Mouse (Mus musculus) lung, postnatal 4 days (tissue): ENCODE measurements at regions not wholly inside any gene's neighbourhood (a gene's known extent, or its start where the extent isn't known, plus 50 kb on each side); places are given as distances from the start of the nearest gene placed in this dataset.
A peak's percentile ranks its signal among the peaks of the same experiment; 100 is the strongest.

Source experiments
- DNase-seq, 2 experiments: peaks; one replicate each; pipeline ENCODE4 v3.0.0; 2021

DNA sequence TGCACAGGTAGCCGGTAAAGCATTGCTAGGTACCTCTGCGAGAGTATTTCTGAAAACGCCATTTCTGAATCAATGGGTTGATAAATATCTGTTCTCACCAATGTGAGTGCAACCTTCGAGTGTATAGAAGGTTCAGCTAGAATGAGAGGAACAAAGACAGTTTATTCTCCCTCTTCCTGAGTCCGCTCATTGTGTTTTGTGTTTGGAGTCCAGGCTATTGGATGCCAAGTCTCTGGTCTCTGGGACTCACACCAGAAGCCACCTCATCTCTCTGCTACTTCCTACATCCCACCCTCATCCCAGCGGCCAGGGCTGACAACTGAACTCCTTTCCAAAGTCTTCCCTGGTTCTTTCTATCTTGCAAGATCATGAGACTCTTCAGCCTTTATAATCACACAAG lies 62.7 kb downstream of the Lrrc30 start:
- peak in 1 of 2 experiments; percentile 39 for DNase-seq

DNA sequence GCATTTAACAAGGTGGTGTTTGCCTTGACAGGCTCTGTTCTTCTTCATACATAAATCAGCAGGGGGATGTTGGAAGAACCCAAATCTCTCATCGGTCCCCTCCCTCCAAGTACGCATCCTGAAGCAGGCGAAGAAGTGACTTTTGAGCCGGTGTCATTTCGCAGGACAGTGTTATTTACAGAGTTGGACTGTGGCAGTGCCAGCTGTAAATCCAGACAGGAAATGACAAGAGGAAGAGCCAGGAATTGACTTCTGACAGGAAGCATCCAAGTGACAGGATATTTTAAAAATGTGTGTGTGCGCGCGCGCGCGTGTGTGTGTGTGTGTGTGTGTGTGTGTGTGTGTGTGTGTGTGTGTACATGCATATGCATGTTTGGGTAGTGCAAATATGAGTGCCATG lies 66.3 kb downstream of the Lrrc30 start:
- DNase-seq, result peak; percentile 25 to 62

DNA sequence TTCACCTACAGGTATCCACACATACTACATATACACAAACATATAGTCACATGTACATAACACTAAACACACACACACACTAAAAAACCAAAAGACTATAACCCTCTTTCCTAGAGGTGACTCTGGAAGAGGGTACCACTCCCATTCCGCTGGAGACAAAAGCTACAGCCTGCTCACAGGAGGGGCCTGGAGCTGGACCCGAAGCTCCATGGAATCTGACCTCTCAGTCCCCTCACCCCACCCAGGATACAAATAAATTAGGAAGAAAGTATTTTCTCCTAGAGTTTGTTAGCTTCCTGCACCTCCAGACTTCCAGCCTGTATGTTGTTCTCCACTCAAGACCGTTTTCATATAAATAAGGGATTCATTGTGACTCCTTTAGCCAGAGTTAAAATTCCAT lies 66.8 kb downstream of the Lrrc30 start:
- peak in 1 of 2 experiments; percentile 47 for DNase-seq

DNA sequence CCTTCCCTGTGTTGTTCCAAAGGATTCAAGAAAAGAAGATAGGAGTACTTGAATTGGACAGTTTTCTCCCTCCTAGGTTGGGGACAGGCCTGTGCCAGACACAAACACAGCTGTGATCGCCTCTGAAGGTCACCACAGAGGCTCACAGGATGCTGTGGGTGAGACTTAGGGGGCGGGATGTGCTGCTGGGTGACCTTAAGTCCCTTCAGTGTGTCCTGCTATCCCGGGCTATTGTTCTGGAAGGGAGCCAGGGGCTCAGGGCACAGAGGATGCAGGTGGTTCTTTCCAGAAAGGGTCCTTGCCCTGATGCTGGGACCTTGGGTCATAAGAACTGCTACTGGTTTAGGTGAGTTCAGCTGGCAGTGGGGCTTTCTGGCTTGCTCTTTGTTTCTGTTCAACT lies 67.7 kb downstream of the Lrrc30 start:
- peak; percentile 32 to 72 for DNase-seq

DNA sequence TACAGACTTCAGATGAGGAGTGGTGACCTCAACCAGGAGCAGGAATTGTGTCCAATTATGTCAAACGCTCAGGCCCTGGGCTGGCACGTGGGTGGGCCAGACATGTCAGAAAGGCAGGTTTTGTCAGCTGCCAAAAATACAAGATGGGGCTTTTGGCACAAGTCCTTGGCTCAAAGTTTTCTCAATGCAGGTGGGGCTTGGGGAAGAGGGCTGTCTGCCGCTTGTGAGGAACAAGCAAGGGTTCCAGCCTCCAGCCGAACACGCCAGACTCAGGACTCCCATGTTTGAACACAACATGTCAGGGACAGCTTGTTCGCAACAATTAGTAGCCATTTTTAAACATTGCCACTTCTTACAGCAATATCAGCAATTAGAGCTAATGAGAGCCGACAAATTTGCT lies 69.5 kb downstream of the Lrrc30 start:
- no peak for DNase-seq

DNA sequence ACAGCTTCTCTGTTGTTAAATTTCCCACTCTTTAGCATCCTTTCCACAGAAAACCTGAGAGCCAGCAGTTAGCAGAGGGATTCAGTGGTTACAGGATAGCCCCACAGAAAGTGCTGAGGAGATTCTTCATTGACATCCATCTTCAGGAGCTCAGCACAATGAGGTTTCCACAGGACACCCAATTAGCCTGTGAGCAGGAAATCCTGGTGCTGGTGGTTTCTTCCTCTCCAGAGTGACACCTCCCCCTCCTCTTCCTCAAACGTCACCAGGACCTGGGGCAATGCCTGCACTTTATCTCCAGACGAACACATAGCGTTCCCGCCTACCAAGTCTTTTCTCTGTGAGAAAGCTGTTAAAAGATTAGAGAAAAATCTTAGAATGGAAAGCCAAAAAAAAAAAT lies 70.7 kb downstream of the Lrrc30 start:
- DNase-seq, result peak; percentile 33 to 42

DNA sequence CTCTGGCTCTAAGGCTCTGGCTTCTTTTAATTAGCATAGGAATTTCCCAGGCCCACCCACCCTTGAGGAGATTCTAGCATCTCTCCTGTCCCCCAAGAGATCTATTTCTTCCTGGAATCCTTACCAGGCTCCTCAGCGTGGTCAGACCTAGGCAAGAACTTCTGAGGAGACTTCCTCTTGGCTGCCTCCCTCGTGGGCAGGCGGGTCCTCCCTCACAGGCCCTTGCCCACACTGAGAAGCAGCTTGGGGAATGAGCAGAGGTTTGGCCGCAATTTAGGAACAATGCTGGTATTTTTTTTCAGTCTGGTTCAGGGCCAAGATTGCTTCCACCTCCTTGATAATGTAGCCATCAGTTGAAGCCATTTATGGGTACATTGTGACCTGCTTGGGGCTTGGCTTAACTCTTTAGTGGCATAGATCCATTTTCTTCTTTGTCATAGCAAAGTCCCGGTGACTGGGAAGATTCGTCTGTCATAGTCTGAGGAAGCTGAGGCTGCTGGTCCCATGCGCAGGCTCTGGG lies 75.1 kb downstream of the Lrrc30 start:
- DNase-seq, result peak in 1 of 2 experiments; percentile 35

DNA sequence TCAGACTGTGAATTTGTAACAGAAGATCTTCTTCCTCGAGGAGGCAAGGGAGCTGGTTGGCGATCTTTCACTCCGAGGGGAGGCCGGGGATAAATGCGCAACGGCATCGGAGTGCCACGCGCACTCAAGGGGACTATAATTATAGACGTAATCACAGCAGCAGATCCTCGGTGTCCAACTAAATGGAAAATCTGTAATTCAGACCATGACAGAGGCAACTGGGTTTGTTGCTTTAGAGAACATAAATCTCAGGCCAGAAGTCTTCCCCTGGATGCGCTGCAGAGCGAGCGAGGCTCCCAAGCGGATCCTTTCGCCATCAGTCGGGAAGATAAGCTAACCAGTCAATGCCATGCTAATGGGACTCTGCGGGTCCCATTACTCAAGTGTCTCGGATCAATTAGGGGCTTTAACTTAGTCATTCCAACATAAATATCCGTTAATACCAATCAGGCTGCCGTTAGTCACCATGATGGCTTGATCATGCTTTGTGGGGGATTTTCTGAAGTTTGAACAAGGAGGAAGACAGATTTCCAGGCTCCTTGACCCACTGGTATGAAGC lies 79.9 kb downstream of the Lrrc30 start:
- no peak for DNase-seq

DNA sequence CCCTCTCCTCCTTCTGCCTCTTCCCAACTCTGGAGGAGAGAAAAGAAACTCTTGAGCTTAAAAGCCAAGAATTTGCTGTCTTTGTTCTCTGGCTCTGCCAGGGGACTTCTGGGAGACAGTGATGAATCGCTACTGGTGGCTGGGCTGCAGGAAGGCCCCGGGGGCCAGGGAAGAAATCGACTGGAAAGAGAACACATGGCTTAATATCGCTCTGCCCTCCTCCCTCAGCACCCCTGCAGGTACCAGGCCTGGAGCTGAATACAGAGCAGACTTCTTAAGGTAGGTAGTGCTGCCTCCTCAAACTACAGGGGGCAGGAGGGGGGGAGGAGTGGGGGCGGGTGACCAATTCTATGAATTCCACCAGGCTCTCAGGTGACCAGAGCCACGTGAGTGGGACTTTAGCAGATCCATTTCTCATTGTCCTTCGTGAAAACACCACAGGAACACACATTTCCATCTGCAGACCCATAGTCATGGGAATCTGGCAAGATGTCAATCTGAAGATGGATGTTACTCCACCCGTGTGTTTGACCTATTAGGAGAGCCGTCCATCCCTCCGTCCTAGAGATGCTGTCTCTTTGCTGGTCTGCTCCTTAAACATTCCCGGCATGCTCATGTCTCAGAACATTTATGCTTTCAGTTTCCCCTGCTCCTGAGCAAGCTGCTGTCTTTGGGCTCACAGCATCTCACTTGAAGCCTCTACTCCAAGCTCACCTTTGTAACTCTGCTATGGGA lies 83.4 kb downstream of the Lrrc30 start:
- DNase-seq, result no peak

DNA sequence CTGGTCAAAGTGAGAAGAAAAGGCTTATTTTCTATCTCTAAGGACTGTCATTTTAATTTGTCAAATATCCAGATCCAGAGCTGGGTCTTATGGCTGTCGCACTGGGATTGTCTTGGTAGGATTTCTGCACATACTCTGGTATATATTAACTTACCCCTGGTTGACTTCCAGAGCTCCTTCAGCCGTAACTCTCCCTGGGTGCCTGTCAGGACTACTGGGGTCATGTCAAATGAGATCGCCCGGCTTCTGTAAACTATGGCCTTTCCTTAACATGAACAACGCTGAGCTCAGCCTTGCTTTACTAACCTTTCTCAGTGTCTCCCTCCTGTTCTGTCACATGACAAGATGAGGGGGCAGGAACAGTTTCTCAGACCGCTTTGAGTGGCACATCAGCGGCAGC lies 88.1 kb downstream of the Lrrc30 start:
- DNase-seq, result no peak

DNA sequence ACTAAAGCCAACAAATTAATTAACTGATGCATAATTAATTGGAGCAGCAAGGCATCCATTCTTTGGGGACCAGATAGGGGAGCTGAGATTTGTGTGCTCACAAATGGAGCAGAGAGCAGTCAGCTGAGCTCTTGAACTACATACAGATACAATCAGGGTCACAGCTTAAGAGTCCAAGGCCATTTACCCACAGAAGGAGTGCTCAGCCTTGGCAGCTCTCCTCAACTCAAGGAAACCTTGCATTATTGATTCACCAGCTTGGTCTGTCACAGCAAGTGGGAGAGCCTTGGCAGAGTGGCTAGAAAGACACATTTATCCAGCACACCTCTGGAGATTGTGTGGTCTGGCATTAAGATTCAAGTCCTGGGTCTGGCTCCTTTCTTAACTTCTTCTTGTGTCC lies 100.2 kb downstream of the Lrrc30 start:
- DNase-seq, result no peak

DNA sequence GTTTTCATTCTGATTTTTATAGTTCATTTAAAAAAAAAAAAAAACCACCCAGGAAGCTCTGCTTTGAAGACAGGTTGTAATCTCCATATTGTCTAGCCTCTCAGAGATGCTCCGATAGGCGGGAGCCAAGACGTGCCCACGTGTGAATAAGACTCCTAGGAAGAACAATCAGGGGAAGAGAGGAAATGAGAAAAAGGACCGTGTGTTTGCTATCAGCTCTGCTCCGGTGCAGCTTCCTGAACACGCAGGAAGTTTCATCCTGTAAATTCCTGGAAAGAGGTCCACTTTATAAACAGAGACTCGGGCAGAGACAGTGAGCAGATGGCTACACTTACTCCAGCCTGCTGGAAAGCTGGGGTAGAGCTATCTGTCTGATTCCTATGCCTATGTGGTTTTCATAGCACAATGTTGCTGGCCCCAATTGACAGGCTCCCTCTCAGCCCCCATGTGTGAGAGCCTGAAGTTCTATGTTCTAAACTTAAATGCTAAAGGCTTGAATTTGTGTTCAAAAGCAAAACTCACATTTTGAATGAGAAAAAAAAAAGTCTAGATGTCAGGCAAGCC lies 111.6 kb downstream of the Lrrc30 start:
- peak; percentile 29 to 71 for DNase-seq

DNA sequence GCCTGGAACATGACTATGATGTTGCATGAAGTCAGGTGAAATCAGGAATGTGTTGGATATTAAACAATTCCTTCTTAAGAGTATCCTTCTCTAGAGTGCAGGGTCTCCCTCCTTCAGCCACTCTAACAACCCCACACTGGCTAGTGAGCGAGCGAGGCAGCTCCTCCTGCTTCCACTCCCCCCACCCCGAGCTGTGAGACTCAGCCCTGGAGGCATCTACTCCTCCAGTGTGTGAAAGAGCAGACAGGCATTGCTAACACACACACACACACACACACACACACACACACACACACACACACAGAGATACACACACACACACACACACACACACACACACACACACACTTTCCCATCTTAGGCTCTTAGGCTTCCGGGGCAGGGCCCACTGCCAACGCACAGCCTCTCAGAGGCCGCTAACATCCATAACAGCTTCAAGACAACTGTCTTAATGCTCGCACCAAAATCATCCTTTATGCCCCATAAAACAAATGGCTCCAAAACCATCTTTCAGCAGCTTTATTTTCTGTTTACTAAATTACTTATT lies 116.8 kb downstream of the Lrrc30 start:
- peak; percentile 38 to 67 for DNase-seq

DNA sequence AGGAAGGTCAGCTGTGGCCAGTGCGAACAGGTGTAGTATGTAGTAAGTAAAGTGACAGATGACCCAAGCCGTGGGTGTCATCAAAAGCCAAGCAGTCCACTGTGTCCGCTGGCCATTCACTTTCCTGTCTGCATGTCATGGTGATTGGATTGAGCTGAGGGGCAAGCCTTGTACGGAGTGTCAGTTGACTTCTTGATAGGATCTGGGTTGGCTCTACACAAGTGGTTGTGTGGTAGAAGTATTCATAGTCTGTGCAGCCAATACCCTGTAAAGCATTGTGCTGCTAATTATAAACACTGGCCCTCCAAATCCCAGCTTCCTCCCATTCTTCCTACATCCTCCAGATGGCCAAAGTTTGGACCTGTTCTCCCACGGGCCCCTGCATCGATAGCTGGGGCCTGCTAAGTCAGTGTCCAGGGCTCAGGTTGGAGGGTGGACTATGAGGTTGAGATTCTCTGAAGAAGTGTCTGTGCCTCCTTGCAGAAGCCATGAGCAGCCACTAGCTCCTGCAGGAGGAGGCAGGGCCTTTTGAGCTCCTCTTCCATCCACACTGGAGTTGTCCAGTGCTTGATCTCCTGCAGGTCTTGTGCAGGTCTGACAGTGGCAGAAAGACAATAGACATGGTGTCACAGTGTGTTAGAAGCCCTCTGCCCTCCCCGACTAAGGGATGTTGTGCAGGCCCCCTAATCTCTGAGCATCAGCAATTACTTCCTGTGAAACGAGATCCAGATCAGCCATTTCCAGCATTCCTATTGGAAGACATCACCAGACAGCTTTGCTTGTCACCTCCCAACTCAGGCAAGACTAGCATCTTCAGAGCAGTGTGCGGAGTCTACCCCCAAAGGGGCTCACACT lies 117.9 kb downstream of the Lrrc30 start:
- peak; percentile 50 to 72 for DNase-seq

DNA sequence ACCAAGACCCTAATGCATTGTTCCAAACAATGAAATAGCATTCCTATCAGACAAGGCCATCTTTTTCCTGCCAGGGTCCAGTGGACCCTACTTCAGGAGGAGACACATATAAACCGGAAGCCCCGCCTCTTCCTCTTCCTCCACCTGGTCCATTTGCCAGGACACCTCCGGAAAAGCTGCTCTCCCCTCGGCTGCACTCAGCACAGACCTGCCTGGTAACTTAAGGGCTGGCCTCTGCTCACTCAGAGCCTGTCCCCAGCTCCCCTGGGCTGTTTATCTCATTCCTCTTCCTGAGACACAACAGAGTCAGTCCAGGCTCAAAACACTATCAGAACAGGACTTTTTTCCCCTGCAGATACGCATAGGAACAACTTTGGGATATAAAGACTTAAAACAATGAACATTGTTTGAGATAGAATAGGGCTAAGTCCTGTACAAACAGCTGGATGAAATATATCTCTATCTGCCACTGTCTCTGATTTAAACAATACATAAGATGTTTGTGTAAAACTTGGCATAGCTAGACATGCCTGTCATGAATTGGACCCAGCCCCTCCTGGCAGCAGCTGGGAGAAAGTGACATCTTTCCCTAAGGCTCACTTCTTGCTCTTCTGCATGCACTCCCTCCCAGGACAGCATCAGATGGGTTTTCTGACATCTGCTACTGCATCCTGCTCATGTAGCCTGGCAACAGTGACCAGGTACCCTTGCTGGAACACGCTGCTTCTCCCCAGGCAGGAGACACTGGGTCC lies 119.6 kb downstream of the Lrrc30 start:
- peak; percentile 71 to 90 for DNase-seq

DNA sequence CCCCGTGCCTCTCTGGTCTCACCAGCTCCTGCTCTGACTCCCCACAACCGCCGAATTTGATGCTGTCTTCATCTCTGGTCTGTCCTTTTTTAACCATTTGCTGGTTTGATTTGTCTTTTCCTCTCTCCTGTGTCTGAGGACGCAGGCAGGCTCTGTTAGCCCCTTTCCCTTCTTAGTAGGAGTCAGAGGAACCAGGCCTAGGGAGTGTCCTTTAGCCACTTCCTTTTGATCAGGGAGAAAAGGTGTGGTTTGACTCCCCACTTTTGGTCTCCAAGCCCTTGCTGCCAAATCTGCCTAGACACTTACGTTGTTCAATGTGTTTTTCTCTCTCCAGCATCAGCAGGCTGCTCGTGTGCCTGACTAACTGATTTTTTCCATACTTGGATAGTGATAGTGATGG lies 120.5 kb downstream of the Lrrc30 start:
- DNase-seq, result no peak

DNA sequence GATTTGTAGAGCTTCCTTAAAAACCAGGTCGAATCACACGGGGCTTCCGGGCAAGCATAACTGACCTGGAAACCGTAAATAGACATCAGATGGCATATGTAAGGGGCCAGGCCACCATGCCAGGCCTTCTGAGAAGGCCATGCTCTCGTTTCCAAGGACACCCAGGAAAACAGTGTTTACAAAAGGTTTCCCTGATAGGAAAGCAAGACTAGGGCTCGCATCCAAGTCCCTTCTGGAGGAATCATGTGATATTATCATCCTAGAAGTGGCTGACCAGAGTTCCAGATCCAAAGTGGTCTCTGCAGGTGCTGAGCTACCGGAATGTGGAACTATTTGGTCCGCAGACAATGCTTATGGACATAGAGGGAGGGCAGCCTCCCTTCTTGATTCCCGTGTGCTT lies 122.6 kb downstream of the Lrrc30 start:
- no peak for DNase-seq

DNA sequence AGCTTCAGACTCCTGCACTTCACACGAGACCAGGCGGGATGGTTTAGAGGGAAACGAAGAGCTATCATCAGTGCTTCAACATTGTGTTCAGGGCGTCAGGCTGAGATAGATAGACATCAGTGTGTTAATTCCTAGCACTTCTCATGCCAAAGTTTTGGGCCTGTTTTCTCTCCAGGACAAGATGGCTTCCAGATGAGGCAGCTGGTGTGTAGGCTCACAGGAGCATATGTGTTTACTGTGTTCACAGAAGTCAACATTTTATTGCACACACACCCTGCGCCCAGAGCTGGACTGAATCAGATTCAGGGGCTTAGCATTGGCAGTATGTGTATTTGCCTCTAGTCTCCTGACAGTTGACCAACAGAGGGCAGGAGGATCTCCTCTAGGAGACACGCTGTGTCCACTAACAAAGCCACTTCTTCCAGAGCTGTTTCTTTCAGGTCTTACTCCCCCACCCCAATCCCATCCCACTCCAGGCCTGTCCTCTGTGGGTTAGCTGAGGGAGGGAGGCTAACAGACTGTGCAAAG lies 123.4 kb downstream of the Lrrc30 start:
- no peak for DNase-seq

DNA sequence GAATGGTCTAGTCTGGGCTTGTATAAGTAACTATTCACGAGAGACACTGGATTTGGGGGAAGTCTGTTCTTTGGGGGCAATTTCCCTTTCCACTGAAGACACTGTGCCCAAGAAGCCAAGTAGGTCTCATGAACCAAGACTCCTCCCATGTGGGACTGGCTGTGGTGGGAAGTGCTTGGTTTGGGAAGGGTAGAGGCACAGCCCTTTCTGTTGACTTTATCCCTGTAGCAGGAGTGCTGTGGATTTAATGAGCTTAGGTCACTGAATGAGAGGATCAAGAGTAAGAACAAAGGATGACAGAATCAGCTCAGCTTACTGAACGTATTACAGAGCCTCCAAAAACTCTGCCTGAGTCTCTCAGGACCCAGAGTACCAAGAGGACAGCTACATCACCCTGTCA lies 124.2 kb downstream of the Lrrc30 start:
- no peak for DNase-seq

DNA sequence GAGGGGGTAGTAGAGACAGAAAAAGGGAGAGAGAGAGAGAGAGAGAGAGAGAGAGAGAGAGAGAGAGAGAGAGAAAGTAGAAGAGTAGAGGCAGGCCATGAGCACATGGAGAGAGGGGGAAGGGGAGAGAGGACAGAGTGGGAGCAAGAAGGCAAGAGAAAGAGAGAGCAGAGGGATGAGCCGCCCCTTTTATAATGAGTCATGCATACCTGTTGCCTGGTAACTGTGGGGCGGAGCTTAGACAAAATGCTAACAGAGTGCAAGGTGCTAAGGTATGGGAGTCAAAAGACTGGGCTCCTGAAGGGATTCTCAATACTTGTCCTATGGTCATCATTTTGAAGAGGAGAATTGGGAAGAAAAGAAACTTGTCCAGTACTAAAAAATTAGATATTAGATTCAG lies 126.1 kb downstream of the Lrrc30 start:
- DNase-seq, result no peak

DNA sequence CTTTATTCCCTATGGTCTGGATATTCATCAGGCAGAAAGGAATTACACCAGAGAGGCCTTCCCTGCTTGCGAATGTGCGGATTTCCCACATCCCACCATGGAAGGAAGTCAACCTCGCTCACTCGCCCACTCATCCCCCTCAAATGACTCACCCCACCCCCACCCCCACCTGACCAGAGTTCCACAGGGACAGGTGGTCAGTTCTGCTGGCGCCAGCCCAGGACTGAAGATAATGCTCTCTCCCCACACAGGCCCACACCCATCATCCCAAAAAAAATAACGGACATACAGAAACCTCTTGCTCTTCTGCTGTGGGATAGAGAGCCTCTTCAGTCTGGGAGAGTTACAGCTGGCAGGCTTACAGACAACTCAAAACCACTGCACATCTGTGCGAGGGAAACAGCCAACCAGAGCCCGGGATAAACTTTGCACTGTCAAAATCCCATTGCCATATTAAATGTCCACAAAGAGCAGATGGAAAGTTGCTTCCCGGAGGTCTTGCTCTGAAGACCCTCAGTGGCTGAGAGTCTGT lies 128.0 kb downstream of the Lrrc30 start:
- DNase-seq, result no peak
